Mouse (Mus musculus): ENCODE measurements at regions not wholly inside any gene's neighbourhood (a gene's known extent, or its start where the extent isn't known, plus 50 kb on each side); places are given as distances from the start of the nearest gene placed in this dataset.
A peak's percentile ranks its signal among the peaks of the same experiment; 100 is the strongest.

DNA sequence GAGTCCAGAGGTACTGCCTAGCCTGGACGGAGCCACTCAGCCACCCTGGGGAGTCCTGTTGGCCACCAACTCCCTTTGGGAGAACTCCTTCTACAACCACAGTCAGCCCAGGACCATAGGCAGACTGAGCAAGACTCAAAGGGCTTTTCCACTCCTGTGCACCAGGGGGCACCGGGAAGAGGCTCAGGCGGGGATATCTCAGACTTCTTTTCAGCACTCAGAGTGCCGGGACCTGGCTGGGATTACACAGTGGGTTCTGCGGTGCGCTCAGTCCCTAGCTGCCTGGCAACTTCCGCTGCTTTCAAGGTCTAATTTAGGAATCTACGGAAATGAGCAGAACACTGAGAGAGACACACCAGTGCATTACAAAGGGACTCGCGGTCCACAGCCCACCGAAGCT is 136.1 kb upstream of the Gm12830 start:
- peak; percentile 10; the same call in 1 of the 2 replicates for TF ChIP-seq CTCF (IDR thresholded peaks at IDR 0.05; ENCODE audit: extremely low read depth, insufficient read depth, insufficient read length, insufficient replicate concordance)
- no peak for TF ChIP-seq POLR2A (IDR thresholded peaks at IDR 0.05; ENCODE audit: low read depth, low read length)
